Mouse (Mus musculus): ENCODE results near the gene 2310057J18Rik. TPM values are rescaled to one million over a fixed set of nuclear protein-coding genes. Genes with fewer than 3 reads are reported as not detected.
A peak's percentile ranks its signal among the peaks of the same experiment; 100 is the strongest.
"Not testable (repeated sequence)": the region's sequence is repeated elsewhere in the genome, so short reads cannot be mapped to it uniquely, and the experiment has no call there.

Gene 2310057J18Rik
- total RNA-seq (2021), result not detected
- long read RNA-seq, experiment 1, result 0 reads
- long read RNA-seq, experiment 2, result 0 reads

- DNase-seq, result no peak
Observed at GRCm38 (mm10) chr10:28986203-28986602, at the start of gene 2310057J18Rik. TSS of gene 2310057J18Rik (minus strand) at chr10:28986303.

GRCm38 (mm10) chr10:29029960-29030359, 43.9 kb upstream of the 2310057J18Rik start:
- not testable (repeated sequence) for DNase-seq

GRCm38 (mm10) chr10:29019496-29020270, 33.6 kb upstream of the 2310057J18Rik start:
- no peak for DNase-seq

- no peak for DNase-seq
Observed at GRCm38 (mm10) chr10:28997776-28998175, 11.7 kb upstream of the 2310057J18Rik start.

- DNase-seq, result no peak
Observed at GRCm38 (mm10) chr10:28988990-28989389, 2.9 kb upstream of the 2310057J18Rik start.

- no peak for DNase-seq
Observed at GRCm38 (mm10) chr10:28968189-28968588, 17.9 kb downstream of the 2310057J18Rik start.

GRCm38 (mm10) chr10:28955138-28955537, 31.0 kb downstream of the 2310057J18Rik start:
- peak; percentile 68 for DNase-seq

- DNase-seq, result no peak
Observed at GRCm38 (mm10) chr10:28954515-28954914, 31.6 kb downstream of the 2310057J18Rik start.

Other genes starting within 250 kb of the 2310057J18Rik start
- 10 to 100 TPM in 1 of 2 experiments, 1 to 10 TPM in 1; 6.4 to 10.4 TPM for gene Soga3, start 157.5 kb upstream of the 2310057J18Rik start, total RNA-seq (2021)
- 1 to 10 TPM in 1 of 2 experiments, not detected in 1; 2.1 TPM for gene Gm49353, start 212.7 kb upstream of the 2310057J18Rik start, total RNA-seq (2021)
- 1 to 10 TPM; 3.0 to 3.2 TPM for gene 9330159F19Rik, start 225.3 kb upstream of the 2310057J18Rik start, total RNA-seq (2021)

All from adrenal gland, postnatal 10 days (tissue).